Mouse (Mus musculus): ENCODE results near the gene Hist1h1t. TPM values are rescaled to one million over a fixed set of nuclear protein-coding genes. Genes with fewer than 3 reads are reported as not detected.
"Not testable (repeated sequence)": the region's sequence is repeated elsewhere in the genome, so short reads cannot be mapped to it uniquely, and the experiment has no call there.

Gene Hist1h1t
- polyA plus RNA-seq, 2 experiments: 0.13 TPM; not detected in 1

DNA sequence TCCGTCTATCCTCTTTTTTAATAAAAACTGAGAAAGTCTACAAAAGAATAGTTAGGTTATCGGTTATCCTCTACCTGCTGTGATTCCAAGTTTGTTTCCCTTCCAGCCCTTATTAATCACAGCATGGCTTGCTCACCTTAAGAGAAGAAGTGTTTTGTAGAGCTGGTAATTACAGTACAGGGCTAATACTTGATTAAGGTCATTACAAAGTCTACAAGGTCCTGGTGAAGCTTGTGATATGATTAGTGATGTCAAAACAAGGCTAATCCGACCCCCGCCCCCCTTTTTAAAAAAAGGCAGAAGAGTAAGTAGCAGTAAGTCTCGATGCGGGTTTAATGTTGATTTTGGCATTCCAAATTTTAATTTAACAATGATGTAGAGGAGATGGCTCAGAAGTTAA, 3.4 kb downstream of the Hist1h1t start:
- no peak for ATAC-seq (ENCODE audit: insufficient read depth)
- H3K9me3 ChIP-seq (ENCODE audit: control insufficient read depth, low read length): no peaks in the 10 kb centered on the region
- TF ChIP-seq EP300 (IDR thresholded peaks at IDR 0.05; ENCODE audit: low read depth): no peak
- TF ChIP-seq CTCF (IDR thresholded peaks at IDR 0.05; ENCODE audit: low read depth): no peak
- WGBS (ENCODE audit: insufficient replicate concordance): 67% methylated on average over 6 of the region's 6 CpGs
- no peak for DNase-seq (ENCODE audit: low read depth in 3 of 3, low spot score in 3 of 3)
- peak overlapping the region; percentile 69 for H3K4me2 ChIP-seq (ENCODE audit: low read depth)
- no peaks in the 10 kb centered on the region for H3K27me3 ChIP-seq (ENCODE audit: control insufficient read depth, insufficient read depth, low read length)
- peak overlapping the region; percentile 100 for H3K27ac ChIP-seq
- no peaks in the 10 kb centered on the region for H3K36me3 ChIP-seq (replicated peaks; ENCODE audit: control insufficient read depth, insufficient read depth, low read depth)
- H3K4me1 ChIP-seq (replicated peaks; ENCODE audit: control insufficient read depth in 2 of 2, insufficient read depth in 2 of 2, low read length in 1 of 2): peaks cover 26% of the 10 kb centered on the region in 2 experiments
- H3K9ac ChIP-seq (replicated peaks): peak overlapping the region; percentile 94
- H3K4me3 ChIP-seq (ENCODE audit: insufficient read depth in 1 of 2, low read depth in 2 of 2, low read length in 2 of 2): no peak overlapping the region

DNA sequence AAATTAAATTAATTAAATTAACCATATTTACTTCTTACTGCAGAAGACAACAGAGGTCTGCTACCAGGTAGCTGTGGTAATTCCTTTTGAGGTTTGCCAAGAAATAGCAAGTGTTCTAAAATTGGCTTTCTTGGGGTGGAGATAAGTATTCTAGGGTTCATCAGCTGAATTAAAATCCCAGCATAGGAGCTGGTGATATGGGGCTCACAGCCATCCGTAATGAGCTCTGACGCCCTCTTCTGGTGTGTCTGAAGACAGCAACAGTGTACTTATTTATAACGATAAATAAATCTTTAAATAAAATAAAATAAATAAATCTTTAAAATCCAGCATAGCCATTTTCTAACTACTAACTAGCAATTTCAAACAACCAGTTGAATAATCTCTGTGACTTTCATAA, 4.2 kb downstream of the Hist1h1t start:
- Histone ChIP-seq H3K9ac (replicated peaks) (no peak overlapping the region), H3K4me1 (replicated peaks; ENCODE audit: control insufficient read depth in 2 of 2, insufficient read depth in 2 of 2, low read length in 1 of 2) (peaks cover 26% of the 10 kb centered on the region in 2 experiments), H3K27ac (no peak overlapping the region), H3K36me3 (replicated peaks; ENCODE audit: control insufficient read depth, insufficient read depth, low read depth) (no peaks in the 10 kb centered on the region), H3K4me3 (ENCODE audit: insufficient read depth in 1 of 2, low read depth in 2 of 2, low read length in 2 of 2) (no peak overlapping the region), H3K4me2 (ENCODE audit: low read depth) (no peak overlapping the region), H3K9me3 (ENCODE audit: control insufficient read depth, low read length) (no peaks in the 10 kb centered on the region), H3K27me3 (ENCODE audit: control insufficient read depth, insufficient read depth, low read length) (no peaks in the 10 kb centered on the region)
- TF ChIP-seq EP300 (IDR thresholded peaks at IDR 0.05; ENCODE audit: low read depth) (no peak), CTCF (IDR thresholded peaks at IDR 0.05; ENCODE audit: low read depth) (peak; percentile 23; the same call in 1 of the 2 replicates)
- DNase-seq (ENCODE audit: low read depth in 3 of 3, low spot score in 3 of 3) (no peak), ATAC-seq (ENCODE audit: insufficient read depth) (no peak)
- 52% methylated on average over 3 of the region's 3 CpGs for WGBS (ENCODE audit: insufficient replicate concordance)

DNA sequence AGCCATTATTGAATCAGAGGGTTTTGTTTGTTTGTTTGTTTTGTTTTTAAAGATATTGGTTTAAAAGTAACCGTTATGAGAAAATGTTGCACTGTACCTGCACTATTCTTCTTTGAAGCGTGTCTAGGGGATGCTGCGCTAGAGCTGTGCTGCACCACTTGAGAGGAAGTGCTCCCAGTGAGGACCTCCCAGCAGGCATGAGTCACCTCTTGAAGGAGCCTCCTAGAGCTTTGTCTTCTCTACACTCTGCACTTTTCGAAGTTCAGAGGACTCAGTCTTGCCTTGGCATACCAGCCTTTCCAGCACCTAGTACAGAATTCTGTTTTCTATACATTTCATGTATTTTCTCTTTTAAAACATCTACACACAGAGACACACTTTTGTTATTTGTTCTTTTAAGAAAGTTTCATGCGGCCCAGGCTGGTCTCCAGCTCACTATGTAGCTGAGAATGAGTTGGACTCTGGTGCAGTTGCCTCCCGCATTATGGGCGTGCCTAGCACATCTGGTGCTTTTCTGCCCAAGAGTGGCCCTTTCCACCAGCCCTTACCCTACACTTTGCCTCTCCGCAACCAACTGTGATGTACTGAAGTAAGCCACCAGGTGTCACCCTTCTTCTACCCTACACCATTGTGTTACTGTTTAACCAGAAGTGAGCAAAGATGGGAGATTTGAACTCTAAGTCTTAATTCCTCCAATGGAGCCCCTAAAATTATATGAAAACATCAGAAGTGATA, 5.3 kb downstream of the Hist1h1t start:
- TF ChIP-seq CTCF (IDR thresholded peaks at IDR 0.05; ENCODE audit: low read depth) (peak; percentile 89), EP300 (IDR thresholded peaks at IDR 0.05; ENCODE audit: low read depth) (no peak)
- Histone ChIP-seq H3K9me3 (ENCODE audit: control insufficient read depth, low read length) (no peaks in the 10 kb centered on the region), H3K27ac (peak overlapping the region; percentile 13), H3K9ac (replicated peaks) (peak overlapping the region; percentile 51), H3K27me3 (ENCODE audit: control insufficient read depth, insufficient read depth, low read length) (no peaks in the 10 kb centered on the region), H3K4me2 (ENCODE audit: low read depth) (peak overlapping the region; percentile 24), H3K4me1 (replicated peaks; ENCODE audit: control insufficient read depth in 2 of 2, insufficient read depth in 2 of 2, low read length in 1 of 2) (peaks cover 20 to 21% of the 10 kb centered on the region in 2 experiments), H3K36me3 (replicated peaks; ENCODE audit: control insufficient read depth, insufficient read depth, low read depth) (no peaks in the 10 kb centered on the region), H3K4me3 (ENCODE audit: insufficient read depth in 1 of 2, low read depth in 2 of 2, low read length in 2 of 2) (no peak overlapping the region)
- DNase-seq (ENCODE audit: low read depth in 3 of 3, low spot score in 3 of 3): peak; percentile 73 to 75 (median 73)
- ATAC-seq (ENCODE audit: insufficient read depth): 0 out of 2 replicates have a peak, but pooled peaks have one; percentile 11
- 17% methylated on average over 8 of the region's 8 CpGs for WGBS (ENCODE audit: insufficient replicate concordance)

DNA sequence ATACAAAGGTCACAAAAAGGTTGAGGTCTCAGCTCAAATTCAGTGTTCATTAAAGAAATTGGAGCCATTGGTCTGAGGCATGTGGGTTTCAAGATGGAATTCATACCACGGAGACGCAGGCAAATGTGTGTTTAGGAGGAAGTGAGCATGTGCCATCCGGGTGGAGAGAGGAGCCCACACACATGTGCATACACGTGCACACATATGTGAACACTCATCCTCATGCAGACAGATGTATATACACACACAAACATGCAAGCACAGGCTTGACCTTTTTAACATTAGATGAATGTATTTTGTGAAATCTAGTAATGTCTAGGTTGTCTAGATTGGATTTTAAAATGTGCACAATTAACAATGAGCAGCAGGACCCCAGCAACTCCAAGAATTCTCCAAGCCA, 6.6 kb downstream of the Hist1h1t start:
- Histone ChIP-seq H3K36me3 (replicated peaks; ENCODE audit: control insufficient read depth, insufficient read depth, low read depth) (no peaks in the 10 kb centered on the region), H3K4me3 (ENCODE audit: insufficient read depth in 1 of 2, low read depth in 2 of 2, low read length in 2 of 2) (no peak overlapping the region), H3K9me3 (ENCODE audit: control insufficient read depth, low read length) (no peaks in the 10 kb centered on the region), H3K4me2 (ENCODE audit: low read depth) (no peak overlapping the region), H3K27me3 (ENCODE audit: control insufficient read depth, insufficient read depth, low read length) (no peaks in the 10 kb centered on the region), H3K27ac (no peak overlapping the region), H3K4me1 (replicated peaks; ENCODE audit: control insufficient read depth in 2 of 2, insufficient read depth in 2 of 2, low read length in 1 of 2) (peaks cover 12 to 13% of the 10 kb centered on the region in 2 experiments), H3K9ac (replicated peaks) (no peak overlapping the region)
- 48% methylated on average over 4 of the region's 4 CpGs for WGBS (ENCODE audit: insufficient replicate concordance)
- ATAC-seq (ENCODE audit: insufficient read depth) (no peak), DNase-seq (ENCODE audit: low read depth in 3 of 3, low spot score in 3 of 3) (no peak)
- no peak for TF ChIP-seq CTCF (IDR thresholded peaks at IDR 0.05; ENCODE audit: low read depth)

DNA sequence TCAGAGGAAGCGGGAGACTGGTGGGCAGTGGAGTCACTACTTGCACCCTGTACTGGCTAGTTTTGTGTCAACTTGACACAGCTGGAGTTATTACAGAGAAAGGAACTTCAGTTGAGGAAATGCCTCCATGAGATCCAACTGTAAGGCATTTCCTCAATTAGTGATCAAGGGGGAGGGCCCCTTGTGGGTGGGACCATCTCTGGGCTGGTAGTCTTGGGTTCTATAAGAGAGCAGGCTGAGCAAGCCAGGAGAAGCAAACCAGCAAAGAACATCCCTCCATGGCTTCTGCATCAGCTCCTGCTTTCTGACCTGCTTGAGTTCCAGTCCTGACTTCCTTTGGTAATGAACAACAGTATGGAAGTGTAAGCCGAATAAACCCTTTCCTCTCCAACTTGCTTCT, 7.2 kb downstream of the Hist1h1t start:
- not testable (repeated sequence) for ATAC-seq (ENCODE audit: insufficient read depth); DNase-seq (ENCODE audit: low read depth in 3 of 3, low spot score in 3 of 3); H3K9ac ChIP-seq (replicated peaks); H3K4me3 ChIP-seq (ENCODE audit: insufficient read depth in 1 of 2, low read depth in 2 of 2, low read length in 2 of 2); H3K9me3 ChIP-seq (ENCODE audit: control insufficient read depth, low read length); H3K27me3 ChIP-seq (ENCODE audit: control insufficient read depth, insufficient read depth, low read length); H3K36me3 ChIP-seq (replicated peaks; ENCODE audit: control insufficient read depth, insufficient read depth, low read depth); H3K27ac ChIP-seq; H3K4me2 ChIP-seq (ENCODE audit: low read depth)
- 72% methylated on average over 2 of the region's 2 CpGs for WGBS (ENCODE audit: insufficient replicate concordance)
- peaks cover 12 to 13% of the 10 kb centered on the region in 2 experiments for H3K4me1 ChIP-seq (replicated peaks; ENCODE audit: control insufficient read depth in 2 of 2, insufficient read depth in 2 of 2, low read length in 1 of 2)
